Comparison of ENCODE assay signal across 1 mouse cellular context in genomic region chr9:106430015-106430264, GRCm38 (mm10).
TF ChIP-seq lines count a peak whose summit lies in the region.

No protein-coding gene starts in this region.

TF ChIP-seq in CH12.LX, 34 proteins besides CTCF, POLR2A, EP300 and RAD21:
- TF ChIP-seq SIN3A (IDR thresholded peaks at IDR 0.05; ENCODE audit: low read length) (no peak; the same call in 1 of the 2 replicates), CHD1 (IDR thresholded peaks at IDR 0.05; ENCODE audit: low read depth, low read length) (0 out of 2 replicates have a peak, but pooled peaks have one; percentile 77)
